In genomic region chr7:118704001-118704850, GRCm38 (mm10) we compare ENCODE assay signal across 7 mouse cellular contexts. TPM values are rescaled to one million over a fixed set of nuclear protein-coding genes. Genes with fewer than 3 reads are reported as not detected.
A peak's percentile ranks its signal among the peaks of the same experiment; 100 is the strongest.
DNase-seq lines count a peak whose midpoint lies in the region; ATAC-seq and TF ChIP-seq lines count a peak whose summit lies in the region.

No protein-coding gene starts in this region.

- intact Hi-C loops in left cerebral cortex, adult 2 months (cut with DNase I) = no loop called here
- intact Hi-C loops in left cerebral cortex, postnatal 36 days (cut with DNase I) = no loop called here

- H3K27me3 ChIP-seq in embryonic facial prominence, embryonic 13.5 days = no peaks in the 10 kb centered on the region
- no peaks in the 10 kb centered on the region for H3K27me3 ChIP-seq in limb, embryonic 10.5 days (ENCODE audit: low read depth, poor library complexity, severe bottlenecking)

- peaks cover 7% of the 10 kb centered on the region; the same call in 1 of the 2 replicates for H3K36me3 ChIP-seq in embryonic facial prominence, embryonic 13.5 days
- no peaks in the 10 kb centered on the region; the same call in 1 of the 2 replicates for H3K36me3 ChIP-seq in limb, embryonic 10.5 days

- TF ChIP-seq CTCF in left cerebral cortex, adult 2 months (IDR thresholded peaks at IDR 0.05) = no peak
- TF ChIP-seq CTCF in olfactory bulb, adult 2 months (IDR thresholded peaks at IDR 0.05; ENCODE audit: insufficient read depth, low read depth, low read length) = no peak

- H3K27ac ChIP-seq in left cerebral cortex, adult 2 months = peak overlapping the region; percentile 98
- no peak overlapping the region for H3K27ac ChIP-seq in embryonic facial prominence, embryonic 13.5 days
- H3K27ac ChIP-seq in limb, embryonic 10.5 days = no peak overlapping the region
- 0 out of 2 replicates have a peak overlapping the region, but pooled peaks have one; percentile 14 for H3K27ac ChIP-seq in olfactory bulb, adult 2 months (ENCODE audit: insufficient read depth, low read depth, low read length)

- 84% methylated on average over 9 of the region's 9 CpGs for WGBS in embryonic facial prominence, embryonic 13.5 days
- 92% methylated on average over 9 of the region's 9 CpGs for WGBS in limb, embryonic 10.5 days
- WGBS in olfactory bulb, adult 2 months = 53% methylated on average over 9 of the region's 9 CpGs

- no peaks in the 10 kb centered on the region for H3K9me3 ChIP-seq in embryonic facial prominence, embryonic 13.5 days
- no peaks in the 10 kb centered on the region for H3K9me3 ChIP-seq in limb, embryonic 10.5 days (replicated peaks)

- TF ChIP-seq POLR2A in olfactory bulb, adult 2 months (IDR thresholded peaks at IDR 0.05; ENCODE audit: insufficient read depth, low read depth, low read length) = no peak

- DNase-seq in left cerebral cortex, adult 2 months (ENCODE audit: extremely low spot score in 1 of 2, low spot score in 2 of 2) = no peak
- DNase-seq in left cerebral cortex, postnatal 36 days (ENCODE audit: low spot score in 2 of 2) = no peak
- DNase-seq in limb, embryonic 10.5 days (ENCODE audit: low spot score) = no peak
- DNase-seq in retina, postnatal 1 day = no peak
- no peak for DNase-seq in ovary, postnatal 10 days (ENCODE audit: low spot score)

- ATAC-seq in embryonic facial prominence, embryonic 13.5 days (ENCODE audit: insufficient number of reproducible peaks, insufficient read depth, low FRiP score, low TSS enrichment, low read depth) = no peak

- peak overlapping the region; percentile 99 for H3K4me3 ChIP-seq in left cerebral cortex, adult 2 months
- peak overlapping the region; percentile 85 for H3K4me3 ChIP-seq in embryonic facial prominence, embryonic 13.5 days
- peak overlapping the region; percentile 84 for H3K4me3 ChIP-seq in limb, embryonic 10.5 days
- H3K4me3 ChIP-seq in olfactory bulb, adult 2 months (ENCODE audit: insufficient read depth, low read depth, low read length) = no peak overlapping the region

- peaks cover 25% of the 10 kb centered on the region for H3K4me1 ChIP-seq in embryonic facial prominence, embryonic 13.5 days
- peaks cover 25% of the 10 kb centered on the region for H3K4me1 ChIP-seq in limb, embryonic 10.5 days
- H3K4me1 ChIP-seq in olfactory bulb, adult 2 months (ENCODE audit: control insufficient read depth, insufficient read depth, low read length) = peaks cover 11% of the 10 kb centered on the region

- H3K9ac ChIP-seq in embryonic facial prominence, embryonic 13.5 days = peak overlapping the region; percentile 86

- peak overlapping the region; percentile 76 for H3K4me2 ChIP-seq in embryonic facial prominence, embryonic 13.5 days

RNA-seq across cellular contexts. Expression of gene Gde1, which starts 1.4 kb away (rescaled TPM):
- total RNA-seq in left cerebral cortex, adult 2 months (2021) = 100 to 1,000 TPM; 236 to 239 TPM
- 100 to 1,000 TPM; 258 to 307 TPM for total RNA-seq in left cerebral cortex, postnatal 36 days (2021)
- polyA plus RNA-seq in embryonic facial prominence, embryonic 13.5 days (2015; fragmentation: Nextera tagmentation; extraction: Ambion mirVana) = 70.4 and 71.3 TPM in 2 replicates
- 62.8 and 64.9 TPM in 2 replicates for polyA plus RNA-seq in limb, embryonic 10.5 days (2016; fragmentation: Nextera tagmentation; extraction: Ambion mirVana)
- not detected in 2 replicates for polyA plus RNA-seq in olfactory bulb, adult 2 months (2012; ENCODE audit: insufficient read depth, insufficient read length, low replicate concordance, missing spikeins)

RNA-seq across cellular contexts. Expression of gene Ccp110, which starts 8.1 kb away (rescaled TPM):
- 10 to 100 TPM; 47.6 to 47.7 TPM for total RNA-seq in left cerebral cortex, adult 2 months (2021)
- total RNA-seq in left cerebral cortex, postnatal 36 days (2021) = 10 to 100 TPM; 50.0 to 52.4 TPM
- polyA plus RNA-seq in embryonic facial prominence, embryonic 13.5 days (2015; fragmentation: Nextera tagmentation; extraction: Ambion mirVana) = 21.3 and 29.7 TPM in 2 replicates
- polyA plus RNA-seq in limb, embryonic 10.5 days (2016; fragmentation: Nextera tagmentation; extraction: Ambion mirVana) = 27.8 and 35.1 TPM in 2 replicates
- not detected in 2 replicates for polyA plus RNA-seq in olfactory bulb, adult 2 months (2012; ENCODE audit: insufficient read depth, insufficient read length, low replicate concordance, missing spikeins)

RNA-seq across cellular contexts. Expression of gene Vps35l, which starts 35.8 kb away (rescaled TPM):
- 10 to 100 TPM; 51.8 to 55.5 TPM for total RNA-seq in left cerebral cortex, adult 2 months (2021)
- 10 to 100 TPM; 55.8 to 60.3 TPM for total RNA-seq in left cerebral cortex, postnatal 36 days (2021)
- polyA plus RNA-seq in embryonic facial prominence, embryonic 13.5 days (2015; fragmentation: Nextera tagmentation; extraction: Ambion mirVana) = 62.6 and 71.9 TPM in 2 replicates
- polyA plus RNA-seq in limb, embryonic 10.5 days (2016; fragmentation: Nextera tagmentation; extraction: Ambion mirVana) = 58.5 and 60.2 TPM in 2 replicates
- polyA plus RNA-seq in olfactory bulb, adult 2 months (2012; ENCODE audit: insufficient read depth, insufficient read length, low replicate concordance, missing spikeins) = not detected in 2 replicates

Comparison
In these comparisons a context has a peak if more than half of its experiments do, and no peak if none do; other contexts are left out.
1. H3K27ac ChIP-seq: peak in left cerebral cortex, adult 2 months (single experiment) and olfactory bulb, adult 2 months (single experiment); none in embryonic facial prominence, embryonic 13.5 days (single experiment) and limb, embryonic 10.5 days (single experiment).